In the genomic region with DNA sequence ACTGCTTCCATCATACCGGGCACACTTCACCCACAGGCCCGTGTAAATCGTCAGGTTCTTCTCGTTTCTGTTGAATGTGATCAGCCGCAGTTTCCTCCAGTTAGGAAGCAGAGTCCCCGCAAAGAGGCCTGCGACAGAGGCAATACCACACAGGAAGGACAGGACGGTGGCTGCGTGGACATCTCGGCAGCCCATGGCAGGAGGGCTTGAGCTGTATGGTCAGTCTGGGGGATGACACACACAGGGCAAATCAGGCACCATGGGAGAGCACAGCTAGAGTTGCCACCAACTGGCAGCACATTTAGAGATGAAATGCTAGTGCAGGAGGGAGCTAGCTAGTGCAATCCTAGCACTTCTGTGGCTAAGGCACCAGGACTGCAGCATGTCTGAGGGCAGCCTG, we compare ENCODE assay signal across 14 mouse cellular contexts. TPM values are rescaled to one million over a fixed set of nuclear protein-coding genes. Genes with fewer than 3 reads are reported as not detected.
DNase-seq lines count a peak whose midpoint lies in the region; ATAC-seq lines count a peak whose summit lies in the region.
"Had no signal": no experiment of that assay in that cellular context is flagged by ENCODE, and none has a peak within 500 bp of the region (broad histone marks: within the 10 kb centered on the region; RNA-seq: fewer than 3 reads in every experiment).

No protein-coding gene starts in this region.

- no peaks in the 10 kb centered on the region for H3K9me3 ChIP-seq in kidney, embryonic 15.5 days (replicated peaks)
- H3K9me3 ChIP-seq in forebrain, embryonic 16.5 days (ENCODE audit: control insufficient read depth, low read length) = no peaks in the 10 kb centered on the region
- no peaks in the 10 kb centered on the region for H3K9me3 ChIP-seq in neural tube, embryonic 15.5 days (replicated peaks)
- H3K9me3 ChIP-seq: embryonic facial prominence, embryonic 13.5 days had no signal

- no peaks in the 10 kb centered on the region for H3K27me3 ChIP-seq in kidney, embryonic 15.5 days
- no peaks in the 10 kb centered on the region; the same call in 1 of the 2 replicates for H3K27me3 ChIP-seq in forebrain, embryonic 16.5 days (replicated peaks; ENCODE audit: control insufficient read depth, insufficient read depth, low read length)
- no peaks in the 10 kb centered on the region for H3K27me3 ChIP-seq in neural tube, embryonic 15.5 days (replicated peaks)
- H3K27me3 ChIP-seq: embryonic facial prominence, embryonic 13.5 days; Patski had no signal

- DNase-seq in kidney, adult 18-20 months = no peak
- no peak for DNase-seq in gastrocnemius, adult 8-10 months (ENCODE audit: low spot score in 2 of 2)
- DNase-seq in frontal cortex, postnatal 14 days (ENCODE audit: low spot score in 2 of 2) = no peak
- no peak for DNase-seq in right cerebral cortex, postnatal 14 days

- peaks cover 41% of the 10 kb centered on the region for H3K36me3 ChIP-seq in kidney, embryonic 15.5 days
- H3K36me3 ChIP-seq in forebrain, embryonic 16.5 days (ENCODE audit: control insufficient read depth, insufficient read depth) = no peaks in the 10 kb centered on the region
- H3K36me3 ChIP-seq in neural tube, embryonic 15.5 days = 0 out of 2 replicates have a peak, but pooled peaks cover 5% of the 10 kb centered on the region

- H3K9ac ChIP-seq in kidney, embryonic 15.5 days = no peak overlapping the region
- peak overlapping the region; percentile 22; the same call in 1 of the 2 replicates for H3K9ac ChIP-seq in forebrain, embryonic 16.5 days (replicated peaks; ENCODE audit: low read depth, low read length)
- H3K9ac ChIP-seq in neural tube, embryonic 15.5 days (replicated peaks) = no peak overlapping the region
- H3K9ac ChIP-seq: embryonic facial prominence, embryonic 13.5 days had no signal

- H3K27ac ChIP-seq in kidney, embryonic 15.5 days = no peak overlapping the region
- no peak overlapping the region for H3K27ac ChIP-seq in forebrain, embryonic 16.5 days (ENCODE audit: low read length)
- H3K27ac ChIP-seq in neural tube, embryonic 15.5 days (replicated peaks) = no peak overlapping the region
- H3K27ac ChIP-seq: embryonic facial prominence, embryonic 13.5 days; gastrocnemius, adult 2 months had no signal

- 87% methylated on average over 10 of the region's 10 CpGs for WGBS in kidney, embryonic 15.5 days
- WGBS in forebrain, embryonic 16.5 days = 59% methylated on average over 10 of the region's 10 CpGs
- 40% methylated on average over 10 of the region's 10 CpGs for WGBS in neural tube, embryonic 15.5 days

- no peaks in the 10 kb centered on the region for H3K4me1 ChIP-seq in kidney, embryonic 15.5 days
- H3K4me1 ChIP-seq in forebrain, embryonic 16.5 days (replicated peaks; ENCODE audit: control insufficient read depth, insufficient read depth, low read length) = peaks cover 29% of the 10 kb centered on the region
- peaks cover 10% of the 10 kb centered on the region for H3K4me1 ChIP-seq in neural tube, embryonic 15.5 days

- no peak overlapping the region for H3K4me3 ChIP-seq in kidney, embryonic 15.5 days (replicated peaks)
- H3K4me3 ChIP-seq in forebrain, embryonic 16.5 days (replicated peaks; ENCODE audit: low read length) = no peak overlapping the region
- 0 out of 2 replicates have a peak overlapping the region, but pooled peaks have one; percentile 9 for H3K4me3 ChIP-seq in neural tube, embryonic 15.5 days (replicated peaks)
- H3K4me3 ChIP-seq: embryonic facial prominence, embryonic 13.5 days; gastrocnemius, adult 2 months had no signal

- no peak overlapping the region for H3K4me2 ChIP-seq in kidney, embryonic 15.5 days
- peak overlapping the region; percentile 39 for H3K4me2 ChIP-seq in forebrain, embryonic 16.5 days (ENCODE audit: low read length)
- peak overlapping the region; percentile 45 for H3K4me2 ChIP-seq in neural tube, embryonic 15.5 days
- H3K4me2 ChIP-seq: embryonic facial prominence, embryonic 13.5 days had no signal

- ATAC-seq in kidney, embryonic 15.5 days (replicated peaks; ENCODE audit: low FRiP score) = peak; percentile 53
- ATAC-seq in forebrain, embryonic 16.5 days = peak; percentile 27
- peak; percentile 28; the same call in 1 of the 2 replicates for ATAC-seq in megakaryocyte-erythroid progenitor cell, adult 5-6 weeks (replicated peaks; ENCODE audit: low FRiP score, low TSS enrichment, poor library complexity, severe bottlenecking)
- ATAC-seq in neural tube, embryonic 15.5 days (ENCODE audit: low FRiP score) = peak; percentile 21; the same call in 1 of the 2 replicates
- ATAC-seq: Patski had no signal

RNA-seq across cellular contexts. Expression of a gene that starts 6.5 kb away (rescaled TPM):
- 31.4 and 32.5 TPM in 2 replicates for polyA plus RNA-seq in kidney, embryonic 15.5 days (2015; fragmentation: Nextera tagmentation; extraction: Ambion mirVana)
- polyA plus RNA-seq in forebrain, embryonic 16.5 days (2015; fragmentation: Nextera tagmentation; extraction: Ambion mirVana) = 15.8 and 20.2 TPM in 2 replicates
- 0.52 and 2.0 TPM in 2 replicates for total RNA-seq in megakaryocyte-erythroid progenitor cell, adult 5-6 weeks (2014; fragmentation: Nextera tagmentation)
- 1.6 and 3.4 TPM in 2 replicates for total RNA-seq in megakaryocyte-erythroid progenitor cell, adult 5-6 weeks (2017)
- polyA plus RNA-seq in neural tube, embryonic 15.5 days (2015; fragmentation: Nextera tagmentation; extraction: Ambion mirVana) = 15.8 and 16.6 TPM in 2 replicates
- 10 to 100 TPM; 12.1 to 15.5 (median 14.1) TPM for total RNA-seq in gastrocnemius, adult 8-10 months (2022)

RNA-seq across cellular contexts. Expression of a gene that starts 29.3 kb away (rescaled TPM):
- not detected in 2 replicates for polyA plus RNA-seq in kidney, embryonic 15.5 days (2015; fragmentation: Nextera tagmentation; extraction: Ambion mirVana)
- not detected in 2 replicates for polyA plus RNA-seq in forebrain, embryonic 16.5 days (2015; fragmentation: Nextera tagmentation; extraction: Ambion mirVana)
- total RNA-seq in megakaryocyte-erythroid progenitor cell, adult 5-6 weeks (2014; fragmentation: Nextera tagmentation) = not detected in 2 replicates
- not detected in 2 replicates for total RNA-seq in megakaryocyte-erythroid progenitor cell, adult 5-6 weeks (2017)
- polyA plus RNA-seq in neural tube, embryonic 15.5 days (2015; fragmentation: Nextera tagmentation; extraction: Ambion mirVana) = not detected in 2 replicates
- not detected for total RNA-seq in gastrocnemius, adult 8-10 months (2022)
- total RNA-seq: adrenal gland, postnatal 14 days; gastrocnemius, adult 2 months; layer of hippocampus, postnatal 36 days had no signal
- polyA plus RNA-seq: embryonic facial prominence, embryonic 13.5 days; heart, embryonic 14.5 days; Patski had no signal

RNA-seq across cellular contexts. Expression of a gene that starts 51.1 kb away (rescaled TPM):
- polyA plus RNA-seq in kidney, embryonic 15.5 days (2015; fragmentation: Nextera tagmentation; extraction: Ambion mirVana) = 31.5 and 33.2 TPM in 2 replicates
- 26.7 and 27.6 TPM in 2 replicates for polyA plus RNA-seq in forebrain, embryonic 16.5 days (2015; fragmentation: Nextera tagmentation; extraction: Ambion mirVana)
- 23.4 and 29.9 TPM in 2 replicates for total RNA-seq in megakaryocyte-erythroid progenitor cell, adult 5-6 weeks (2014; fragmentation: Nextera tagmentation)
- 28.9 and 49.6 TPM in 2 replicates for total RNA-seq in megakaryocyte-erythroid progenitor cell, adult 5-6 weeks (2017)
- polyA plus RNA-seq in neural tube, embryonic 15.5 days (2015; fragmentation: Nextera tagmentation; extraction: Ambion mirVana) = 12.8 and 17.9 TPM in 2 replicates
- 10 to 100 TPM in 1 of 4 experiments, 1 to 10 TPM in 3; 6.7 to 10.0 (median 7.6) TPM for total RNA-seq in gastrocnemius, adult 8-10 months (2022)
